Mouse (Mus musculus) C2C12 (cell line): ENCODE results near the gene Yif1b.
"Not testable (repeated sequence)": the region's sequence is repeated elsewhere in the genome, so short reads cannot be mapped to it uniquely, and the experiment has no call there.

ENCODE experiments used
- CEBPB ChIP-seq: IDR thresholded peaks from one replicate; pipeline ENCODE4 v1.6.1; 2011; ENCODE audit warnings: low read depth, mild to moderate bottlenecking, control low read depth, moderate library complexity
- CTCF ChIP-seq: IDR thresholded peaks from one replicate; pipeline ENCODE4 v1.5.1; 2011; ENCODE audit not compliant: control insufficient read depth, insufficient read depth, insufficient read length

DNA sequence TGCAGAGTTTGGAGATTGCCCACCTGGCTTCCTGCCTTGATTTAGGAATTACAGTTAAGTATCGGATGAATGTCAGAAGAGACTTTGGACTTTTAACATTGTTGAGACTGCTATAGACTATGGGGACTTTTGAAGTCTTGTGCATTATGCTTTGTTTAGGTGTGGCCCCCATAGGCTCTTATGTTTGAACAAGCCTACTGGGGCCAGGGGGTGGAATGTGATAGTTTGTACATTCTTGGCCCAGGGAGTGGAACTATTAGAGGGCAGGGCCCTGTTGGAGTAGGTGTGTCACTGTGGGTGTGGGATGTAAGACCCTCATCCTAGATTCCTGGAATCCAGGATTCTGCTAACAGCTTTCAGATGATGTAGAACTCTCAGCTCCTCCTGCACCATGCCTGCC lies 43.9 kb upstream of the Yif1b start:
- TF ChIP-seq CTCF, CEBPB: not testable (repeated sequence)
